Mouse (Mus musculus) neutrophil, adult 83 days (primary cell): ENCODE data around the gene Tlr6. TPM values are rescaled to one million over a fixed set of nuclear protein-coding genes. Genes with fewer than 3 reads are reported as not detected.

Source experiments
- total RNA-seq, 2 experiments: library from RNA; stranded (reverse); gene quantifications; one replicate each; pipeline ENCODE4 v1.2.4; 2023

Tlr6 gene
- 10 to 100 TPM; 13.0 to 16.7 TPM for total RNA-seq

GRCm38 (mm10) chr5:64959843-64960230, at the start of gene Tlr6:
Tlr6 (minus strand) TSS chr5:64960097.

DNA sequence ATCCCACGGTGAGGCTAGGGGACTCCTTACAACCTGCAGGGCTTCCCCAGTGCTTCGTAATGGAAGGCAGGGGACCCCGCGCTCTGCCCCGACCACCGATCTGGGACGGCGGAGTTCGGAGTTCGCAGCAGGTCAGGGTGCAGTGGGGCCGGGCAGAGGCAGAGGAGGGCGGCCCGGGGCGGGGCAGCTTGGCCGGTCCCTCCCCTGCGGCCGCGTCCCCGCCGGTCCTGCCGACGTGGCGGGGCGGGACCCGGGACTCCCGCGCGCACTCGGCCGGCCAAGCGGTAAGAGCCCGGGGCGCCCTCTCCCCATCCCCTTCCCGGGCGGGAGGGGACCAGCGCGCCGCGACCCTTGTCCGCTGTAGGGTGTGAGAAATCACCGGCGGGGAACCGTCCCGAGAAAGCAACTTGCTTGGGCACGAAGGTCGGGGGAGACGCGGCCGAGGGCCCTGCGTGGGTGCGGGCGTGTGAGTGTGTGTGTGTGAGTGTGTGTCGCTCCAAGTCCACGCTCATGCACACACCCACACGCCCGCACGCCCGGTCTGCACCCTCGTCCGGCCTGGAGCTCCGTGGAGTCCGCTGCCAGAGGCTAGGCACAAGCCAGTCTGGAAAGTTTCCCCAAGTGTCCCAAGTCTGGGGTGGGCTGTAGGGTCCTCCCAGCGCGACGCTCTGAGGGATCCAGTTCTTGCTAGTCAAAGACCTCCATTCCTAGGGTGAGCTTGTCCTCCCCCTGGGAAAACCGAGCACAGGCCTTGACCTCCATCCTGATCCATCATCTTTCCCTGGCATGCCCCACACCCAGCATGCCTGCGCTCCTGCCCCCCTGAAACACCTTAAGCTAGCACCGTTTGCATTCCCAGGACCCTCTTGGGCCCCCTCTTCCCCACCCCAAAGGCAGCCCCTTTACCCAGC, 10.2 kb upstream of the Tlr6 start, which contains the start of gene Fam114a1:
Fam114a1 (plus strand) TSS at position 211 of the 911 bp plus-strand sequence.

Other genes with a start within 250 kb of the Tlr6 start
- gene Klf3, start 156.7 kb downstream of the Tlr6 start, total RNA-seq = 100 to 1,000 TPM in 1 of 2 experiments, 10 to 100 TPM in 1; 79.9 to 118 TPM
- 1 to 10 TPM; 6.5 to 7.9 TPM for gene Tlr1, start 26.5 kb downstream of the Tlr6 start, total RNA-seq
- 10 to 100 TPM; 13.4 to 17.1 TPM for gene Fam114a1, start 10.0 kb upstream of the Tlr6 start, total RNA-seq
- gene Tmem156, start 132.0 kb upstream of the Tlr6 start, total RNA-seq = 10 to 100 TPM; 26.8 to 37.6 TPM
- gene Klhl5, start 147.4 kb upstream of the Tlr6 start, total RNA-seq = 10 to 100 TPM; 45.7 to 53.1 TPM
- gene Wdr19, start 239.6 kb upstream of the Tlr6 start, total RNA-seq = 1 to 10 TPM in 1 of 2 experiments, under 1 TPM in 1; 0.68 to 1.2 TPM